Mouse (Mus musculus) hindbrain, embryonic 11.5 days (tissue): Measurements from ENCODE around the gene 4930470P17Rik. TPM values are rescaled to one million over a fixed set of nuclear protein-coding genes. Genes with fewer than 3 reads are reported as not detected.

Experiments used
- ATAC-seq: fragments of 200-750 bp; cut with Nextera tagmentation; 2 replicates; pipeline ENCODE4 v1.8.0; 2017; ENCODE audit warnings: mild to moderate bottlenecking, moderate TSS enrichment, moderate library complexity; ENCODE audit not compliant: low FRiP score
- DNase-seq: peaks from one replicate; pipeline ENCODE4 v3.0.0-alpha.2; 2015; ENCODE audit warnings: low spot score
- H3K27ac ChIP-seq: fragments of 300-500 bp; sonication (generic); 2 replicates; pipeline ENCODE4 v1.5.1; 2014; ENCODE audit warnings: mild to moderate bottlenecking, low read depth, low read length
- H3K27me3 ChIP-seq: fragments of 300-500 bp; sonication (generic); 2 replicates; pipeline ENCODE4 v1.6.1; 2014; ENCODE audit warnings: mild to moderate bottlenecking, low read length, moderate library complexity, mixed read lengths; ENCODE audit not compliant: control insufficient read depth, insufficient read depth
- H3K36me3 ChIP-seq: fragments of 300-500 bp; sonication (generic); 2 replicates; pipeline ENCODE4 v1.6.1; 2014; ENCODE audit warnings: mild to moderate bottlenecking, low read length, moderate library complexity, mixed read lengths; ENCODE audit not compliant: control insufficient read depth, insufficient read depth
- H3K4me1 ChIP-seq: fragments of 300-500 bp; sonication (generic); replicated peaks from 2 replicates; pipeline ENCODE4 v1.6.1; 2014; ENCODE audit warnings: low read length, mixed read lengths; ENCODE audit not compliant: control insufficient read depth, insufficient read depth
- H3K4me2 ChIP-seq: fragments of 300-500 bp; sonication (generic); replicated peaks from 2 replicates; pipeline ENCODE4 v1.6.1; 2014; ENCODE audit warnings: mild to moderate bottlenecking, low read depth, low read length
- H3K4me3 ChIP-seq: fragments of 300-500 bp; sonication (generic); 2 replicates; pipeline ENCODE4 v1.5.1; 2014; ENCODE audit warnings: low read depth, low read length
- H3K9ac ChIP-seq: fragments of 300-500 bp; sonication (generic); 2 replicates; pipeline ENCODE4 v1.6.1; 2014; ENCODE audit warnings: low read depth, low read length
- H3K9me3 ChIP-seq: fragments of 300-500 bp; sonication (generic); 2 replicates; pipeline ENCODE4 v1.6.1; 2016; ENCODE audit warnings: low read length; ENCODE audit not compliant: control insufficient read depth
- WGBS: fragments of 180-500 bp; shearing (Covaris S2); extraction: QIAGEN DNeasy Blood & Tissue Kit; methylation state at CpG from one replicate; pipeline ENCODE4 v1.1.7; 2014; 5-methylcytosine and 5-hydroxymethylcytosine counted together
- polyA plus RNA-seq: library from polyadenylated mRNA; unstranded; fragments of >200 nt; fragmentation: Nextera tagmentation; extraction: Ambion mirVana; gene quantifications from 2 replicates; pipeline ENCODE4 v1.2.1, GENCODE M21; 2014

Gene 4930470P17Rik
- polyA plus RNA-seq, 1 experiment from 2014 or later, result not detected

- ATAC-seq (no peak), DNase-seq (peak; percentile 75)
- Histone ChIP-seq H3K4me1 (no peaks in the 10 kb centered on the region), H3K27ac (no peak overlapping the region), H3K9me3 (no peaks in the 10 kb centered on the region), H3K27me3 (no peaks in the 10 kb centered on the region), H3K9ac (no peak overlapping the region), H3K36me3 (no peaks in the 10 kb centered on the region), H3K4me2 (no peak overlapping the region), H3K4me3 (no peak overlapping the region)
- WGBS, result 0% methylated on average over 1 of the region's 1 CpGs
Measured at GRCm38 (mm10) chr2:170596726-170597125, 5.1 kb downstream of the 4930470P17Rik start.

- DNase-seq (no peak), ATAC-seq (no peak)
- no peaks in the 10 kb centered on the region for H3K9me3 ChIP-seq
- no peak overlapping the region for H3K27ac ChIP-seq
- no peaks in the 10 kb centered on the region for H3K4me1 ChIP-seq
- no peak overlapping the region for H3K9ac ChIP-seq
- no peak overlapping the region for H3K4me3 ChIP-seq
- H3K4me2 ChIP-seq, result no peak overlapping the region
- H3K36me3 ChIP-seq, result no peaks in the 10 kb centered on the region
- H3K27me3 ChIP-seq, result no peaks in the 10 kb centered on the region
- WGBS, result 82% methylated on average over 6 of the region's 6 CpGs
Measured at GRCm38 (mm10) chr2:170592161-170592560, 9.7 kb downstream of the 4930470P17Rik start.

GRCm38 (mm10) chr2:170588369-170588900 lies 13.4 kb downstream of the 4930470P17Rik start:
- DNase-seq (no peak), ATAC-seq (no peak)
- no peak overlapping the region for H3K27ac ChIP-seq
- no peaks in the 10 kb centered on the region for H3K36me3 ChIP-seq
- no peaks in the 10 kb centered on the region for H3K27me3 ChIP-seq
- WGBS, result 84% methylated on average over 9 of the region's 9 CpGs
- no peak overlapping the region for H3K4me2 ChIP-seq
- no peak overlapping the region for H3K4me3 ChIP-seq
- no peak overlapping the region for H3K9ac ChIP-seq
- no peaks in the 10 kb centered on the region for H3K9me3 ChIP-seq
- no peaks in the 10 kb centered on the region for H3K4me1 ChIP-seq

GRCm38 (mm10) chr2:170584678-170585077 lies 17.1 kb downstream of the 4930470P17Rik start:
- no peak overlapping the region for H3K27ac ChIP-seq
- DNase-seq (no peak), ATAC-seq (no peak)
- no peaks in the 10 kb centered on the region for H3K27me3 ChIP-seq
- 96% methylated on average over 13 of the region's 13 CpGs for WGBS
- no peaks in the 10 kb centered on the region for H3K4me1 ChIP-seq
- no peak overlapping the region for H3K4me2 ChIP-seq
- no peak overlapping the region for H3K4me3 ChIP-seq
- no peaks in the 10 kb centered on the region for H3K9me3 ChIP-seq
- no peaks in the 10 kb centered on the region for H3K36me3 ChIP-seq
- H3K9ac ChIP-seq, result no peak overlapping the region

GRCm38 (mm10) chr2:170579551-170579950 lies 22.3 kb downstream of the 4930470P17Rik start:
- H3K9ac ChIP-seq, result no peak overlapping the region
- 91% methylated on average over 10 of the region's 10 CpGs for WGBS
- no peaks in the 10 kb centered on the region for H3K4me1 ChIP-seq
- no peak overlapping the region for H3K27ac ChIP-seq
- ATAC-seq (no peak), DNase-seq (no peak)
- H3K27me3 ChIP-seq, result no peaks in the 10 kb centered on the region
- no peak overlapping the region for H3K4me3 ChIP-seq
- no peaks in the 10 kb centered on the region for H3K9me3 ChIP-seq
- H3K36me3 ChIP-seq, result no peaks in the 10 kb centered on the region
- H3K4me2 ChIP-seq, result no peak overlapping the region

GRCm38 (mm10) chr2:170578588-170578987 lies 23.2 kb downstream of the 4930470P17Rik start:
- H3K9ac ChIP-seq, result no peak overlapping the region
- no peak overlapping the region for H3K27ac ChIP-seq
- H3K27me3 ChIP-seq, result no peaks in the 10 kb centered on the region
- H3K4me1 ChIP-seq, result no peaks in the 10 kb centered on the region
- no peak overlapping the region for H3K4me3 ChIP-seq
- WGBS, result 74% methylated on average over 5 of the region's 5 CpGs
- no peak for DNase-seq
- ATAC-seq, result no peak
- H3K9me3 ChIP-seq, result no peaks in the 10 kb centered on the region
- H3K36me3 ChIP-seq, result no peaks in the 10 kb centered on the region
- no peak overlapping the region for H3K4me2 ChIP-seq

GRCm38 (mm10) chr2:170577502-170577901 lies 24.3 kb downstream of the 4930470P17Rik start:
- no peak overlapping the region for H3K4me3 ChIP-seq
- 87% methylated on average over 3 of the region's 3 CpGs for WGBS
- H3K9me3 ChIP-seq, result no peaks in the 10 kb centered on the region
- H3K9ac ChIP-seq, result no peak overlapping the region
- H3K27ac ChIP-seq, result no peak overlapping the region
- DNase-seq (no peak), ATAC-seq (no peak)
- no peaks in the 10 kb centered on the region for H3K36me3 ChIP-seq
- H3K4me2 ChIP-seq, result no peak overlapping the region
- H3K4me1 ChIP-seq, result no peaks in the 10 kb centered on the region
- no peaks in the 10 kb centered on the region for H3K27me3 ChIP-seq

- no peak overlapping the region for H3K27ac ChIP-seq
- no peak overlapping the region for H3K4me2 ChIP-seq
- H3K9ac ChIP-seq, result no peak overlapping the region
- H3K36me3 ChIP-seq, result no peaks in the 10 kb centered on the region
- H3K9me3 ChIP-seq, result no peaks in the 10 kb centered on the region
- H3K4me1 ChIP-seq, result no peaks in the 10 kb centered on the region
- no peak for ATAC-seq
- no peaks in the 10 kb centered on the region for H3K27me3 ChIP-seq
- no peak for DNase-seq
- 77% methylated on average over 12 of the region's 12 CpGs for WGBS
- no peak overlapping the region for H3K4me3 ChIP-seq
Measured at GRCm38 (mm10) chr2:170576077-170576476, 25.7 kb downstream of the 4930470P17Rik start.

- H3K36me3 ChIP-seq, result no peaks in the 10 kb centered on the region
- ATAC-seq (no peak), DNase-seq (no peak)
- H3K4me2 ChIP-seq, result no peak overlapping the region
- H3K4me1 ChIP-seq, result no peaks in the 10 kb centered on the region
- no peaks in the 10 kb centered on the region for H3K9me3 ChIP-seq
- H3K27ac ChIP-seq, result no peak overlapping the region
- no peak overlapping the region for H3K9ac ChIP-seq
- H3K27me3 ChIP-seq, result no peaks in the 10 kb centered on the region
- 92% methylated on average over 8 of the region's 8 CpGs for WGBS
- no peak overlapping the region for H3K4me3 ChIP-seq
Measured at GRCm38 (mm10) chr2:170564995-170565394, 36.8 kb downstream of the 4930470P17Rik start.
